Mouse (Mus musculus): ENCODE results near the gene Hhip. TPM values are rescaled to one million over a fixed set of nuclear protein-coding genes. Genes with fewer than 3 reads are reported as not detected.
"Not testable (repeated sequence)": the region's sequence is repeated elsewhere in the genome, so short reads cannot be mapped to it uniquely, and the experiment has no call there.

The Hhip gene
- polyA plus RNA-seq, 1 experiment from 2014 or later = 1.9 TPM

DNA sequence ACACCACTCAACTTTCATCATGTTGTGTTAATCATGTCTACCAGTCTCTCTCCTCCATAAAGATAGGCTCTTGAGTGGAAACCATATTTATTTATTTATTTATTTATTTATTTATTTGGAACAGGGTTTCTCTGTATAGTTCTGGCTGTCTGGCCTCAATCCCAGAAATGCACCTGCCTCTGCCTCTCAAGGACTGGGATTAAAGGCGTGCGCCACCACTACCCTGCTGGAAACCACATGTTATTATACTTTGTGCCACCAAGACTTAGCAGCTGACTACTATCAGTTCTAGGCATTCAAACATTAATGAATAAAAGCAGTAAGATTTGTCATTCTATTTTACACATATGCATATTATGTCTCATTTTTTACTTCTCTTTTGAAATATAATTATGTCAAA, 42.0 kb downstream of the Hhip start:
- H3K4me3 ChIP-seq (ENCODE audit: low read depth, low read length) = no peak overlapping the region
- WGBS (ENCODE audit: insufficient replicate concordance) = 76% methylated on average over 2 of the region's 2 CpGs
- H3K9ac ChIP-seq (ENCODE audit: low read depth, low read length) = no peak overlapping the region
- no peaks in the 10 kb centered on the region for H3K4me1 ChIP-seq (ENCODE audit: control insufficient read depth, low read depth, low read length)
- H3K4me2 ChIP-seq (ENCODE audit: low read depth, low read length) = no peak overlapping the region
- no peak for ATAC-seq (ENCODE audit: low read depth)
- no peaks in the 10 kb centered on the region for H3K9me3 ChIP-seq (replicated peaks; ENCODE audit: control insufficient read depth, low read length)
- H3K36me3 ChIP-seq (ENCODE audit: control insufficient read depth, insufficient read depth) = no peaks in the 10 kb centered on the region
- no peaks in the 10 kb centered on the region for H3K27me3 ChIP-seq (ENCODE audit: control insufficient read depth, insufficient read depth, low read depth, low read length)
- H3K27ac ChIP-seq (ENCODE audit: low read length) = no peak overlapping the region

GRCm38 (mm10) chr8:80004421-80004820, 53.4 kb downstream of the Hhip start:
- Histone ChIP-seq H3K4me1 (ENCODE audit: control insufficient read depth, low read depth, low read length) (no peaks in the 10 kb centered on the region), H3K27me3 (ENCODE audit: control insufficient read depth, insufficient read depth, low read depth, low read length) (no peaks in the 10 kb centered on the region), H3K36me3 (ENCODE audit: control insufficient read depth, insufficient read depth) (no peaks in the 10 kb centered on the region), H3K4me3 (ENCODE audit: low read depth, low read length) (no peak overlapping the region), H3K9ac (ENCODE audit: low read depth, low read length) (no peak overlapping the region), H3K9me3 (replicated peaks; ENCODE audit: control insufficient read depth, low read length) (no peaks in the 10 kb centered on the region), H3K4me2 (ENCODE audit: low read depth, low read length) (no peak overlapping the region), H3K27ac (ENCODE audit: low read length) (no peak overlapping the region)
- no peak for ATAC-seq (ENCODE audit: low read depth)
- 58% methylated on average over 5 of the region's 5 CpGs for WGBS (ENCODE audit: insufficient replicate concordance)

DNA sequence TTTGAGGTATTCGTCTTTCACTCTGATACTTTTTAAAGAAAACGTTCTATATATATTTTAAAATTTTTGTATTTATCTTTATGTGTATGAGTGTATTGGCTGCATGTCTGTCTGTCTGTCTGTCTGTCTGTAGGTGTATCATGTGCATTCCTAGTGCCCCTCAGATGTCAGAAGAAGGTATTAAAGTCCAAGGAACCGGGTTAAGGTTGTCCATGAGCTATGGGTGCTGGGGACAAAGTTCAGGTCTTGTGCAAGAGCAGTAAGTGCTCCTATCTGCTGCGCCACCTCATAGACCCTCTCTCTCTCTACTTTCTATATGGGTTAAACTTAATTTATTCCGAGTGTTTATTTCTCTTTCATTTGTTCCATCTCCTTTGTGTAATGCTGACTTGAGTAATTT, 55.5 kb downstream of the Hhip start:
- Histone ChIP-seq H3K4me2 (ENCODE audit: low read depth, low read length) (no peak overlapping the region), H3K36me3 (ENCODE audit: control insufficient read depth, insufficient read depth) (no peaks in the 10 kb centered on the region), H3K9ac (ENCODE audit: low read depth, low read length) (no peak overlapping the region), H3K9me3 (replicated peaks; ENCODE audit: control insufficient read depth, low read length) (no peaks in the 10 kb centered on the region), H3K4me3 (ENCODE audit: low read depth, low read length) (no peak overlapping the region), H3K27ac (ENCODE audit: low read length) (no peak overlapping the region), H3K4me1 (ENCODE audit: control insufficient read depth, low read depth, low read length) (no peaks in the 10 kb centered on the region), H3K27me3 (ENCODE audit: control insufficient read depth, insufficient read depth, low read depth, low read length) (no peaks in the 10 kb centered on the region)
- 57% methylated on average over 5 of the region's 5 CpGs for WGBS (ENCODE audit: insufficient replicate concordance)
- no peak for ATAC-seq (ENCODE audit: low read depth)

GRCm38 (mm10) chr8:79995075-79995474, 62.7 kb downstream of the Hhip start:
- Histone ChIP-seq H3K27me3 (ENCODE audit: control insufficient read depth, insufficient read depth, low read depth, low read length) (no peaks in the 10 kb centered on the region), H3K36me3 (ENCODE audit: control insufficient read depth, insufficient read depth) (no peaks in the 10 kb centered on the region), H3K4me1 (ENCODE audit: control insufficient read depth, low read depth, low read length) (no peaks in the 10 kb centered on the region), H3K27ac (ENCODE audit: low read length) (no peak overlapping the region), H3K9ac (ENCODE audit: low read depth, low read length) (no peak overlapping the region), H3K4me2 (ENCODE audit: low read depth, low read length) (no peak overlapping the region), H3K4me3 (ENCODE audit: low read depth, low read length) (no peak overlapping the region), H3K9me3 (replicated peaks; ENCODE audit: control insufficient read depth, low read length) (no peaks in the 10 kb centered on the region)
- ATAC-seq (ENCODE audit: low read depth) = no peak
- WGBS (ENCODE audit: insufficient replicate concordance) = 57% methylated on average over 6 of the region's 6 CpGs

- no peak overlapping the region for H3K27ac ChIP-seq (ENCODE audit: low read length)
- 54% methylated on average over 1 of the region's 1 CpGs for WGBS (ENCODE audit: insufficient replicate concordance)
- no peaks in the 10 kb centered on the region for H3K36me3 ChIP-seq (ENCODE audit: control insufficient read depth, insufficient read depth)
- no peak overlapping the region for H3K4me2 ChIP-seq (ENCODE audit: low read depth, low read length)
- H3K4me3 ChIP-seq (ENCODE audit: low read depth, low read length) = no peak overlapping the region
- H3K27me3 ChIP-seq (ENCODE audit: control insufficient read depth, insufficient read depth, low read depth, low read length) = no peaks in the 10 kb centered on the region
- no peak overlapping the region for H3K9ac ChIP-seq (ENCODE audit: low read depth, low read length)
- no peaks in the 10 kb centered on the region for H3K9me3 ChIP-seq (replicated peaks; ENCODE audit: control insufficient read depth, low read length)
- no peak for ATAC-seq (ENCODE audit: low read depth)
- H3K4me1 ChIP-seq (ENCODE audit: control insufficient read depth, low read depth, low read length) = no peaks in the 10 kb centered on the region
These were observed 64.3 kb downstream of the Hhip start for GRCm38 (mm10) chr8:79993507-79993906.

DNA sequence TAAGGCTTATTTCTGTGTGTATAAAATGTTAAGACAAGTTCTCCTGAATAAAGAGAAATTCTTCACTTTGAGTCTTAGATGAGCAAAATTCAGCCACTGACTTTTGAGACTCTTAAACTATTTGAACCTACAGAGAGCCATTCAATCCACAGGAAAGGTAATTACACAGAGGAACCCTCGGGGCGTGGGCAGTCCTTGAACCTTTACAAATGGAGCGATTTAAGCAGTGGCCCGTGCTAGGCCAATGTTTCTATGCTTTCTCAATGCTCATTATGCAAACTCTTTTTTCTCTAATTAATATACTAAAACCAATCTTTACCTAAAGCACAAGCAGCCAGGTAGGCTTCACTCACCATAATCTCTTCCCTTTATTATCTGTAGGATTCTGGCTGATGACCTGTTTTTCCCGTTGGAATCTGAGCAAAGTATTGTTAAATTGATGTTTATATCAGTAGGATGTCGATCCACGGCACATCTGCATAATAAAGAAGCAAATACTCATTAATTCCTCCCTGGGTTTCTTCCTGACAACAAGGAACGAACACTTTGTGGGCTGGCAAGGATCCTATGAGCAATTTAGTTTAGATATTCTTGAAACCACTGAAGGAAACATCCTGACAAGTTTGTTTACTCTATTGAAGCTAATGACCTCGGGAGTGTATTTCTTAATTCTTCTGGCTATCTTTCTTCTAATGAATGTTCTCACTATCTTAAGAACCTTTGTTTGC, 65.5 kb downstream of the Hhip start:
- no peaks in the 10 kb centered on the region for H3K36me3 ChIP-seq (ENCODE audit: control insufficient read depth, insufficient read depth)
- no peaks in the 10 kb centered on the region for H3K27me3 ChIP-seq (ENCODE audit: control insufficient read depth, insufficient read depth, low read depth, low read length)
- no peak overlapping the region for H3K4me3 ChIP-seq (ENCODE audit: low read depth, low read length)
- H3K4me1 ChIP-seq (ENCODE audit: control insufficient read depth, low read depth, low read length) = no peaks in the 10 kb centered on the region
- ATAC-seq (ENCODE audit: low read depth) = no peak
- H3K27ac ChIP-seq (ENCODE audit: low read length) = no peak overlapping the region
- no peak overlapping the region for H3K4me2 ChIP-seq (ENCODE audit: low read depth, low read length)
- 64% methylated on average over 9 of the region's 9 CpGs for WGBS (ENCODE audit: insufficient replicate concordance)
- H3K9ac ChIP-seq (ENCODE audit: low read depth, low read length) = no peak overlapping the region
- H3K9me3 ChIP-seq (replicated peaks; ENCODE audit: control insufficient read depth, low read length) = no peaks in the 10 kb centered on the region

GRCm38 (mm10) chr8:79991420-79991819, 66.4 kb downstream of the Hhip start:
- ATAC-seq (ENCODE audit: low read depth); H3K9me3 ChIP-seq (replicated peaks; ENCODE audit: control insufficient read depth, low read length); H3K4me1 ChIP-seq (ENCODE audit: control insufficient read depth, low read depth, low read length); H3K27me3 ChIP-seq (ENCODE audit: control insufficient read depth, insufficient read depth, low read depth, low read length); H3K4me2 ChIP-seq (ENCODE audit: low read depth, low read length); H3K4me3 ChIP-seq (ENCODE audit: low read depth, low read length); H3K36me3 ChIP-seq (ENCODE audit: control insufficient read depth, insufficient read depth); H3K9ac ChIP-seq (ENCODE audit: low read depth, low read length); H3K27ac ChIP-seq (ENCODE audit: low read length): not testable (repeated sequence)
- 76% methylated on average over 1 of the region's 2 CpGs for WGBS (ENCODE audit: insufficient replicate concordance)

- H3K27me3 ChIP-seq (ENCODE audit: control insufficient read depth, insufficient read depth, low read depth, low read length) = no peaks in the 10 kb centered on the region
- ATAC-seq (ENCODE audit: low read depth) = no peak
- no peaks in the 10 kb centered on the region for H3K9me3 ChIP-seq (replicated peaks; ENCODE audit: control insufficient read depth, low read length)
- no peaks in the 10 kb centered on the region for H3K4me1 ChIP-seq (ENCODE audit: control insufficient read depth, low read depth, low read length)
- H3K27ac ChIP-seq (ENCODE audit: low read length) = no peak overlapping the region
- H3K4me3 ChIP-seq (ENCODE audit: low read depth, low read length) = no peak overlapping the region
- 39% methylated on average over 2 of the region's 2 CpGs for WGBS (ENCODE audit: insufficient replicate concordance)
- H3K4me2 ChIP-seq (ENCODE audit: low read depth, low read length) = no peak overlapping the region
- no peaks in the 10 kb centered on the region for H3K36me3 ChIP-seq (ENCODE audit: control insufficient read depth, insufficient read depth)
- H3K9ac ChIP-seq (ENCODE audit: low read depth, low read length) = no peak overlapping the region
These were observed 72.9 kb downstream of the Hhip start for GRCm38 (mm10) chr8:79984946-79985345.

DNA sequence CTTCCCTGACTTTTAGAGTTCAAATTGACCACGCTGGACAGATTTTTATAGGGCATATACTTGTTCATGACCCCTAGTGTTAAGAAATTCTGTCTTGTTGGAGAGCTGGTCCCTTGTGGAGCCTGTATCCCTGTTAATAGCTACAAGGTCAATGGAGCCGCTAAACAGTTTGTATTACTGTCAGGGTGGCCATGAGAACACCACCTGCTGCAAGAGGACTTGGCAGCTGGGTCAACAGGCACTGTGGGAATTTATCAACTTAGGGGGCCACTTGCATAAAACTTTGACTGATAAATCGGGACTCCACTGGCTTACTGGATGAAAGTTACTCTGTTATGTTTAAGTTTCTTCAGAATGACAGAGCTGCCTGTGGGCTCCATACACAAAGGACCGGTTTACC, 75.7 kb downstream of the Hhip start:
- Histone ChIP-seq H3K4me1 (ENCODE audit: control insufficient read depth, low read depth, low read length) (no peaks in the 10 kb centered on the region), H3K27ac (ENCODE audit: low read length) (no peak overlapping the region), H3K4me2 (ENCODE audit: low read depth, low read length) (no peak overlapping the region), H3K9ac (ENCODE audit: low read depth, low read length) (no peak overlapping the region), H3K27me3 (ENCODE audit: control insufficient read depth, insufficient read depth, low read depth, low read length) (no peaks in the 10 kb centered on the region), H3K36me3 (ENCODE audit: control insufficient read depth, insufficient read depth) (no peaks in the 10 kb centered on the region), H3K9me3 (replicated peaks; ENCODE audit: control insufficient read depth, low read length) (no peaks in the 10 kb centered on the region), H3K4me3 (ENCODE audit: low read depth, low read length) (no peak overlapping the region)
- no peak for ATAC-seq (ENCODE audit: low read depth)
- WGBS (ENCODE audit: insufficient replicate concordance) = 51% methylated on average over 4 of the region's 4 CpGs
